Mouse (Mus musculus): ENCODE measurements at regions not wholly inside any gene's neighbourhood (a gene's known extent, or its start where the extent isn't known, plus 50 kb on each side); places are given as distances from the start of the nearest gene placed in this dataset.
"Not testable (repeated sequence)": the region's sequence is repeated elsewhere in the genome, so short reads cannot be mapped to it uniquely, and the experiment has no call there.

DNA sequence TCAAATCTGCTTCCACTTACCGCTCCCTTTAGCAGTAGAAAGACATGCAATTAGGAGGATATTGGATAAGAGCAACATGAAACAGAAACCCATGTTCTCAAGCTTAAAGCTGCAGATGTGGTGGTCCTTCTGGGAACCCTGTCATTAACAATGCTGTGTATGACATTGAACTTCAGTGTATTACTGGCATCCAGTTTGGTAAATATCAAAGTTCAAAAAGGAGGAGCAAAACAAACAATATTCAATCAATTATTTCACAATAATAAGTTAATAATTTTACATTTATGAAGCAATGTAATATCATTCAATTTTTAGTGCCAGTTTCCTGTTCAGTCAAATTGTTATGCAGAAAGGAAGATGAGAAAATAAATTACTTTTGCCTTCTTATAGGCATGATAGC lies 160.3 kb upstream of the Cfhr2 start:
- no peaks in the 10 kb centered on the region for H3K27me3 ChIP-seq (ENCODE audit: control insufficient read depth, insufficient read depth, low read length)
- no peaks in the 10 kb centered on the region for H3K4me1 ChIP-seq (ENCODE audit: control insufficient read depth, insufficient read depth, low read length)
- H3K27ac ChIP-seq (ENCODE audit: insufficient read depth, low read length), result no peak overlapping the region
- WGBS, result 94% methylated on average over 1 of the region's 1 CpGs
- no peak for TF ChIP-seq POLR2A (IDR thresholded peaks at IDR 0.05; ENCODE audit: borderline replicate concordance, insufficient read depth, low read length)
- TF ChIP-seq CTCF (IDR thresholded peaks at IDR 0.05; ENCODE audit: borderline replicate concordance, insufficient read depth, low read depth, low read length), result no peak
- no peak overlapping the region for H3K4me3 ChIP-seq (replicated peaks; ENCODE audit: insufficient read depth, low read depth, low read length)
- DNase-seq, result no peak

DNA sequence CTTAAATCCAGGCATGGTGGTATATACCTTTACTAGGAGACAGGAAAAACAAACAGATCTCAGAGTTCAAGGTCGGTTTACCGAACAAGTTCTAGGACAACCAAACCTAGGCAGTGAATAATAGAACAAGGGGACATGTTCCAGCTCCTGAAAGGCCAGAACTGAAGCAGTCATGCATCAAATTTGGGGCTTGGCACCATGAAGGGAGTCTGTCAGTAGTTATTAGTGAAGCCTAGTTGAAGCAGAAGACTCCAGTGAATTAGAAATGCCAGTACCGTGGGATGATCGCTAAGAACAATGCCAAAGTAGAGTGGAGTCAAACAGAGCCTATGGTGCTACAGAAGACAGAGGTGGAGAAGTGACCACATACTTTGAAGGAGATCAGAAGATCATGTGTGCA lies 127.5 kb upstream of the Cfhr2 start:
- no peak overlapping the region for H3K4me3 ChIP-seq (replicated peaks; ENCODE audit: insufficient read depth, low read depth, low read length)
- DNase-seq, result peak; percentile 22 to 57
- no peaks in the 10 kb centered on the region for H3K27me3 ChIP-seq (ENCODE audit: control insufficient read depth, insufficient read depth, low read length)
- no peak overlapping the region for H3K27ac ChIP-seq (ENCODE audit: insufficient read depth, low read length)
- TF ChIP-seq POLR2A (IDR thresholded peaks at IDR 0.05; ENCODE audit: borderline replicate concordance, insufficient read depth, low read length) (no peak), CTCF (IDR thresholded peaks at IDR 0.05; ENCODE audit: borderline replicate concordance, insufficient read depth, low read depth, low read length) (no peak)
- 15% methylated on average over 4 of the region's 4 CpGs for WGBS
- H3K4me1 ChIP-seq (ENCODE audit: control insufficient read depth, insufficient read depth, low read length), result no peaks in the 10 kb centered on the region

- H3K4me1 ChIP-seq (ENCODE audit: control insufficient read depth, insufficient read depth, low read length), result no peaks in the 10 kb centered on the region
- TF ChIP-seq CTCF (IDR thresholded peaks at IDR 0.05; ENCODE audit: borderline replicate concordance, insufficient read depth, low read depth, low read length) (no peak), POLR2A (IDR thresholded peaks at IDR 0.05; ENCODE audit: borderline replicate concordance, insufficient read depth, low read length) (no peak)
- DNase-seq, result no peak
- WGBS, result 84% methylated on average over 1 of the region's 1 CpGs
- H3K4me3 ChIP-seq (replicated peaks; ENCODE audit: insufficient read depth, low read depth, low read length), result no peak overlapping the region
- no peak overlapping the region for H3K27ac ChIP-seq (ENCODE audit: insufficient read depth, low read length)
- H3K27me3 ChIP-seq (ENCODE audit: control insufficient read depth, insufficient read depth, low read length), result no peaks in the 10 kb centered on the region
These were observed 93.3 kb upstream of the Cfhr2 start for GRCm38 (mm10) chr1:139951821-139952220.

GRCm38 (mm10) chr1:139929321-139929720 lies 70.8 kb upstream of the Cfhr2 start:
- H3K4me3 ChIP-seq (replicated peaks; ENCODE audit: insufficient read depth, low read depth, low read length); H3K27ac ChIP-seq (ENCODE audit: insufficient read depth, low read length); H3K4me1 ChIP-seq (ENCODE audit: control insufficient read depth, insufficient read depth, low read length); DNase-seq; H3K27me3 ChIP-seq (ENCODE audit: control insufficient read depth, insufficient read depth, low read length): not testable (repeated sequence)
- 93% methylated on average over 18 of the region's 18 CpGs for WGBS

Measured in cerebellum, adult 2 months (tissue).